Mouse (Mus musculus) sigmoid colon, adult 10 weeks (tissue): ENCODE results near the gene Trim34b. TPM values are rescaled to one million over a fixed set of nuclear protein-coding genes. Genes with fewer than 3 reads are reported as not detected.

Experiments used
- polyA plus RNA-seq: library from polyadenylated mRNA; stranded (reverse); fragments of 350-450 nt; fragmentation: Illumina TruSeq; extraction: RNeasy Lipid Tissue Mini Kit (QIAGEN cat#74804); gene quantifications from one replicate; pipeline ENCODE4 v1.2.3, GENCODE M21; 2014; ENCODE audit warnings: low read depth, low replicate concordance

Trim34b gene
- 2.4 TPM for polyA plus RNA-seq

GRCm38 (mm10) chr7:104329171-104329570, at the start of gene Trim34b:
Gene Trim34b (plus strand): TSS chr7:104329471.

GRCm38 (mm10) chr7:104287576-104288443, 41.5 kb upstream of the Trim34b start, which contains the start of gene Trim5:
Gene Trim5 (minus strand): TSS chr7:104288094.

GRCm38 (mm10) chr7:104315369-104316080, 13.7 kb upstream of the Trim34b start, which contains the start of gene Trim12a:
Gene Trim12a (minus strand): TSS chr7:104315466.

GRCm38 (mm10) chr7:104352717-104353599, 23.7 kb downstream of the Trim34b start, which contains the start of gene Trim12c:
Gene Trim12c (minus strand): TSS chr7:104353362.

GRCm38 (mm10) chr7:104369736-104370414, 40.6 kb downstream of the Trim34b start, which contains the start of gene Trim30b:
Gene Trim30b (minus strand): TSS chr7:104369884.

Other genes starting within 250 kb of the Trim34b start
- not detected for gene Olfr645, start 244.0 kb upstream of the Trim34b start, polyA plus RNA-seq
- not detected for gene Olfr646, start 224.6 kb upstream of the Trim34b start, polyA plus RNA-seq
- not detected for gene Ubqln5, start 199.6 kb upstream of the Trim34b start, polyA plus RNA-seq
- gene Olfr643, start 192.1 kb upstream of the Trim34b start, polyA plus RNA-seq = not detected
- gene Ubqln3, start 186.2 kb upstream of the Trim34b start, polyA plus RNA-seq = not detected
- gene Ubqlnl, start 178.9 kb upstream of the Trim34b start, polyA plus RNA-seq = not detected
- gene Olfm5, start 164.6 kb upstream of the Trim34b start, polyA plus RNA-seq = not detected
- gene Olfr648, start 146.1 kb upstream of the Trim34b start, polyA plus RNA-seq = 0.13 TPM
- gene Olfr649, start 133.5 kb upstream of the Trim34b start, polyA plus RNA-seq = not detected
- gene Trim6, start 110.7 kb upstream of the Trim34b start, polyA plus RNA-seq = 30.0 TPM
- gene Trim34a, start 85.0 kb upstream of the Trim34b start, polyA plus RNA-seq = 40.5 TPM
- 15.0 TPM for gene Trim5, start 41.4 kb upstream of the Trim34b start, polyA plus RNA-seq
- 62.6 TPM for gene Trim12a, start 14.0 kb upstream of the Trim34b start, polyA plus RNA-seq
- 70.1 TPM for gene Trim12c, start 23.9 kb downstream of the Trim34b start, polyA plus RNA-seq
- gene Trim30b, start 40.4 kb downstream of the Trim34b start, polyA plus RNA-seq = 3.2 TPM
- gene Trim30c, start 71.4 kb downstream of the Trim34b start, polyA plus RNA-seq = 0.76 TPM
- gene Trim30a, start 135.7 kb downstream of the Trim34b start, polyA plus RNA-seq = 47.4 TPM
- gene Trim30d, start 178.4 kb downstream of the Trim34b start, polyA plus RNA-seq = 112 TPM
- gene Olfr651, start 220.7 kb downstream of the Trim34b start, polyA plus RNA-seq = not detected
- not detected for gene Olfr652, start 231.4 kb downstream of the Trim34b start, polyA plus RNA-seq
- not detected for gene Olfr653, start 247.8 kb downstream of the Trim34b start, polyA plus RNA-seq